Mouse (Mus musculus) ES-E14 (cell line): ENCODE results near the gene Defb36. TPM values are rescaled to one million over a fixed set of nuclear protein-coding genes. Genes with fewer than 3 reads are reported as not detected.

Experiments used
- DNase-seq: peaks from one replicate; pipeline ENCODE4 v3.0.0-alpha.2; 2013; ENCODE audit warnings: low read depth, low spot score
- H3K27ac ChIP-seq: 2 replicates; pipeline ENCODE4 v1.5.1; 2012; ENCODE audit warnings: low read depth, mild to moderate bottlenecking, low read length, moderate library complexity, mixed read lengths; ENCODE audit not compliant: poor library complexity, insufficient read depth, severe bottlenecking
- H3K36me3 ChIP-seq: 2 replicates; pipeline ENCODE4 v1.6.1; 2012; ENCODE audit warnings: mild to moderate bottlenecking, low read length, moderate library complexity, mixed read lengths; ENCODE audit not compliant: control insufficient read depth, poor library complexity, insufficient read depth, severe bottlenecking
- H3K4me1 ChIP-seq, 2 experiments: fragments of 150-350 bp in 1 of 2; sonication (generic) in 1 of 2; 2 replicates each; pipeline ENCODE4 v1.6.1; 2012; ENCODE audit warnings: low read length in 2 of 2, mild to moderate bottlenecking in 1 of 2, mixed read lengths in 1 of 2; ENCODE audit not compliant: control insufficient read depth in 2 of 2, insufficient read depth in 2 of 2, poor library complexity in 1 of 2
- H3K4me3 ChIP-seq, 2 experiments: fragments of 150-350 bp in 1 of 2; sonication (generic) in 1 of 2; 2 replicates each; pipeline ENCODE4 v1.5.1; 2012; ENCODE audit warnings: low read length in 2 of 2, low read depth in 1 of 2, mild to moderate bottlenecking in 1 of 2, mixed read lengths in 1 of 2; ENCODE audit not compliant: insufficient read depth in 1 of 2, poor library complexity in 1 of 2, severe bottlenecking in 1 of 2
- H3K9ac ChIP-seq: 2 replicates; pipeline ENCODE4 v1.6.1; 2012; ENCODE audit warnings: low read depth, mild to moderate bottlenecking, low read length, mixed read lengths; ENCODE audit not compliant: poor library complexity, insufficient read depth, severe bottlenecking
- H3K9me3 ChIP-seq: fragments of 150-350 bp; sonication (generic); 2 replicates; pipeline ENCODE4 v1.6.1; 2012; ENCODE audit warnings: low read depth, mild to moderate bottlenecking, low read length; ENCODE audit not compliant: control insufficient read depth, insufficient read depth
- CHD2 ChIP-seq: IDR thresholded peaks from 2 replicates; pipeline ENCODE4 v1.6.1; 2014; ENCODE audit warnings: mild to moderate bottlenecking, low read depth, low read length, inconsistent platforms
- HCFC1 ChIP-seq: IDR thresholded peaks from 2 replicates; pipeline ENCODE4 v1.6.1; 2012; ENCODE audit warnings: low read length, inconsistent platforms, borderline replicate concordance; ENCODE audit not compliant: insufficient read depth
- MAFK ChIP-seq: IDR thresholded peaks from 2 replicates; pipeline ENCODE4 v1.6.1; 2014; ENCODE audit warnings: mild to moderate bottlenecking, low read depth, low read length, inconsistent platforms; ENCODE audit not compliant: insufficient read depth
- ZC3H11A ChIP-seq: IDR thresholded peaks from 2 replicates; pipeline ENCODE4 v1.6.1; 2012; ENCODE audit warnings: low read depth, mild to moderate bottlenecking, inconsistent platforms, low read length, borderline replicate concordance
- ZNF384 ChIP-seq: IDR thresholded peaks from 2 replicates; pipeline ENCODE4 v1.6.1; 2012; ENCODE audit warnings: low read depth, low read length, inconsistent platforms
- in situ Hi-C, 2 experiments: fragments of 600-800 bp; cut with MboI; formaldehyde crosslinking; loops; one replicate each; pipeline ENCODE4 v1.15.1; 2025; ENCODE audit warnings: low sequenced_read_pairs in 2 of 2, inconsistent platforms in 1 of 2; ENCODE audit not compliant: unreplicated experiment in 2 of 2
- total RNA-seq: library from RNA; depleted of rRNA; stranded (reverse); fragments of 300-350 nt; gene quantifications from 2 replicates; pipeline ENCODE4 v1.2.3, GENCODE M21; 2012

Defb36 gene
- total RNA-seq, 1 experiment = not detected

DNA sequence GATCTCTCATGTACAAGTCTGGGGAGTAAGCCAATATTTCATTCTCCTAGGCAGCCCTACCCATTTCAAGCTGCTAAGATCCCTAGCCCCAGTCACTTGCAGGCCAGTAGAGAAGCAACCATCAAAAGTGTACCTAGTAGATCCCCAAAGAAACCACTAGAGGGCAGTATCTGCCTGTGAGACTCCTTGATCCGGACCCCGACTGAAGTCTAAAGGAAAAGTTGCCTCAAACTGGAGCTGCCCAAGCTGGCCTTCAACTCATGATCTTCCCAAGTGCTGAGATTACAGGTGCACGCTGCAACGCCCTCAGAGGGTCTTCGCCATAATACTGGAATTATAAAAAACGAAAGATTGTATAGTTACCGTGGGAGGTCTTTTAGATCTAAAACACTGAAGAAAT, 11.4 kb downstream of the Defb36 start:
- peak; percentile 60 for DNase-seq
- Histone ChIP-seq H3K4me3 (no peak overlapping the region), H3K4me1 (peaks cover 0 to 7% of the 10 kb centered on the region in 2 experiments; a peak in 1 of 4 replicates), H3K36me3 (no peaks in the 10 kb centered on the region), H3K9me3 (no peaks in the 10 kb centered on the region), H3K27ac (no peak overlapping the region), H3K9ac (no peak overlapping the region)
- no peak for TF ChIP-seq CHD2
- TF ChIP-seq ZC3H11A = peak; percentile 81
- in situ Hi-C loops = no loop called here

GRCm38 (mm10) chr2:152616470-152616869, 12.3 kb downstream of the Defb36 start:
- no peak overlapping the region for H3K9ac ChIP-seq
- TF ChIP-seq CHD2 (no peak), ZC3H11A (no peak), MAFK (no peak), ZNF384 (no peak), HCFC1 (no peak)
- no peak for DNase-seq
- H3K36me3 ChIP-seq = no peaks in the 10 kb centered on the region
- H3K9me3 ChIP-seq = no peaks in the 10 kb centered on the region
- H3K27ac ChIP-seq = no peak overlapping the region
- H3K4me1 ChIP-seq = peaks cover 0 to 7% of the 10 kb centered on the region in 2 experiments; a peak in 1 of 4 replicates
- H3K4me3 ChIP-seq = no peak overlapping the region
- in situ Hi-C loops = no loop called here

- H3K27ac ChIP-seq = no peak overlapping the region
- H3K4me3 ChIP-seq = no peak overlapping the region
- no peak overlapping the region for H3K9ac ChIP-seq
- no peaks in the 10 kb centered on the region for H3K36me3 ChIP-seq
- TF ChIP-seq CHD2 = no peak
- no peak for TF ChIP-seq MAFK
- peak; percentile 51 for DNase-seq
- in situ Hi-C loops = no loop called here
- H3K4me1 ChIP-seq = peaks cover 0 to 3% of the 10 kb centered on the region in 2 experiments; a peak in 1 of 4 replicates
- H3K9me3 ChIP-seq = no peaks in the 10 kb centered on the region
Observed at GRCm38 (mm10) chr2:152617374-152617773, 13.2 kb downstream of the Defb36 start.

DNA sequence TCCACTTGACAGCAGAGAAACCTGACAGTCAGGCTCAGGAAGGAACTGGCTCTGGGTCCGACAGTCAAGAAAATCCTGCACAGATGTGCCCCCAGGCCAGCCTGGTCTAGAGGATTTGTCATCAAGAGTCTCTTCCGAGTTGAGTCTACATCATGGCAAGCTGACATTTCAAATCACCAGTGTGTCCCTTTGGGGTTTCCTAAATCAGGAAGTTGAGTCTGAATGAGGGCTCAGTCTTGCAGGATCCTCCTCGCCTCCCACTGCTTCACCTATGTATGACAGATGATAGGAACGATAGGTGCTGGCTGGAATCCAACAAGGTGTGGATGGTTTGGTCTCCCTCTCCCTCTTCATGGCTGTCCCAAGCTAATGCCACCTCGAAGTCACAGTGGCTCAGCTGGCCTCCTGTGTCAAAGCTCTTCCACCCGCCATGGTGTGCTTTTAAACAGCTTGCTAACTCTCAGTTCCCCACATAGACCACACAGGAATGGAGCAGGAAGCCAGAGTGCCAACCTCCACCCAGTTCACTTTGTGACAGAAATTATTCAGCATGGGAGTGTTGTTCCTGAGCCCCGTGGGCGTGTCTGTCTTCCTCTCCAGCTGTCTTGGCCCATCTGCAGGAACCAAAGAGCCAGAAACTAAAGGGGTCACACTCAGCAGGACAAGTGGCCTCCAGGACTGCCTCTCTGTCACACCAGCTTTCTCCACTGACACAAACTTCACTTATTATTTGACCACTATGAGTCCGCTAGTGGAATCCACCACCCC, 16.4 kb downstream of the Defb36 start:
- no peak for DNase-seq

GRCm38 (mm10) chr2:152622151-152622550, 18.0 kb downstream of the Defb36 start:
- H3K9me3 ChIP-seq = no peaks in the 10 kb centered on the region
- H3K27ac ChIP-seq = no peak overlapping the region
- no peak overlapping the region for H3K4me3 ChIP-seq
- in situ Hi-C loops = no loop called here
- 0 out of 4 replicates have a peak, but pooled peaks cover 0 to 3% of the 10 kb centered on the region in 2 experiments for H3K4me1 ChIP-seq
- H3K36me3 ChIP-seq = no peaks in the 10 kb centered on the region
- no peak overlapping the region for H3K9ac ChIP-seq
- no peak for DNase-seq
- TF ChIP-seq ZC3H11A (no peak), HCFC1 (no peak), ZNF384 (no peak), CHD2 (no peak), MAFK (no peak)

More for the DNA sequence above, 16.4 kb downstream of the Defb36 start:
- no peak overlapping the region for H3K9ac ChIP-seq
- H3K36me3 ChIP-seq = no peaks in the 10 kb centered on the region
- no peak overlapping the region for H3K4me3 ChIP-seq
- in situ Hi-C loops = no loop called here
- no peak overlapping the region for H3K27ac ChIP-seq
- H3K4me1 ChIP-seq = no peaks in the 10 kb centered on the region
- H3K9me3 ChIP-seq = no peaks in the 10 kb centered on the region
- TF ChIP-seq ZNF384 (no peak), CHD2 (no peak), MAFK (no peak), HCFC1 (no peak), ZC3H11A (no peak)
